Mouse (Mus musculus) ES-Bruce4 (cell line): ENCODE measurements around the gene Arl14. TPM values are rescaled to one million over a fixed set of nuclear protein-coding genes. Genes with fewer than 3 reads are reported as not detected.
"Not testable (repeated sequence)": the region's sequence is repeated elsewhere in the genome, so short reads cannot be mapped to it uniquely, and the experiment has no call there.

Experiments
- H3K27ac ChIP-seq: 2 replicates; pipeline ENCODE4 v1.5.1; 2012; ENCODE audit warnings: low read length, inconsistent platforms; ENCODE audit not compliant: insufficient read depth
- H3K27me3 ChIP-seq: 2 replicates; pipeline ENCODE4 v1.6.1; 2012; ENCODE audit warnings: mild to moderate bottlenecking, low read length, inconsistent platforms; ENCODE audit not compliant: control insufficient read depth, poor library complexity, insufficient read depth, severe bottlenecking
- H3K36me3 ChIP-seq: 2 replicates; pipeline ENCODE4 v1.6.1; 2012; ENCODE audit warnings: inconsistent platforms, mild to moderate bottlenecking, low read length, moderate library complexity; ENCODE audit not compliant: control insufficient read depth, poor library complexity, insufficient read depth, severe bottlenecking
- H3K4me1 ChIP-seq: one replicate; pipeline ENCODE4 v1.8.1; 2011; ENCODE audit warnings: low read length; ENCODE audit not compliant: control insufficient read depth, insufficient read depth
- H3K4me3 ChIP-seq: 2 replicates; pipeline ENCODE4 v1.5.1; 2011; ENCODE audit warnings: low read depth, mild to moderate bottlenecking, low read length
- H3K9ac ChIP-seq: 2 replicates; pipeline ENCODE4 v1.6.1; 2012; ENCODE audit warnings: low read depth, mild to moderate bottlenecking, inconsistent platforms; ENCODE audit not compliant: poor library complexity, severe bottlenecking
- H3K9me3 ChIP-seq: replicated peaks from 2 replicates; pipeline ENCODE4 v1.6.1; 2012; ENCODE audit warnings: mild to moderate bottlenecking, low read length, inconsistent platforms; ENCODE audit not compliant: control insufficient read depth, poor library complexity, insufficient read depth, severe bottlenecking
- CTCF ChIP-seq: IDR thresholded peaks from one replicate; pipeline ENCODE4 v1.8.1; 2011; ENCODE audit warnings: low read depth, low read length
- EP300 ChIP-seq: IDR thresholded peaks from 2 replicates; pipeline ENCODE4 v1.6.1; 2011; ENCODE audit warnings: low read depth, low read length; ENCODE audit not compliant: insufficient read depth
- POLR2A ChIP-seq: IDR thresholded peaks from one replicate; pipeline ENCODE4 v1.8.1; 2011; ENCODE audit warnings: low read length; ENCODE audit not compliant: insufficient read depth
- polyA plus RNA-seq: library from polyadenylated mRNA; stranded (reverse); fragments of >200 nt; gene quantifications from 2 replicates; pipeline ENCODE4 v1.2.4, GENCODE M21; 2011; ENCODE audit warnings: low read depth; ENCODE audit not compliant: missing spikeins, insufficient read depth, insufficient read length

The Arl14 gene
- polyA plus RNA-seq, 1 experiment, result not detected

- Histone ChIP-seq H3K4me3 (no peak overlapping the region), H3K9ac (no peak overlapping the region), H3K27me3 (no peaks in the 10 kb centered on the region), H3K36me3 (no peaks in the 10 kb centered on the region), H3K27ac (no peak overlapping the region), H3K4me1 (no peaks in the 10 kb centered on the region), H3K9me3 (no peaks in the 10 kb centered on the region)
- TF ChIP-seq POLR2A, result no peak
- no peak for TF ChIP-seq EP300
- TF ChIP-seq CTCF, result no peak
Observed at GRCm38 (mm10) chr3:69222987-69223386, 768 bp downstream of the Arl14 start.

GRCm38 (mm10) chr3:69223666-69224065 is 1.4 kb downstream of the Arl14 start:
- Histone ChIP-seq H3K4me3 (no peak overlapping the region), H3K9ac (no peak overlapping the region), H3K27me3 (no peaks in the 10 kb centered on the region), H3K9me3 (no peaks in the 10 kb centered on the region), H3K27ac (no peak overlapping the region), H3K4me1 (no peaks in the 10 kb centered on the region), H3K36me3 (no peaks in the 10 kb centered on the region)
- TF ChIP-seq CTCF (no peak), EP300 (no peak), POLR2A (no peak)

- no peaks in the 10 kb centered on the region for H3K36me3 ChIP-seq
- H3K27me3 ChIP-seq, result no peaks in the 10 kb centered on the region
- no peak overlapping the region for H3K27ac ChIP-seq
- no peak overlapping the region for H3K9ac ChIP-seq
- no peak for TF ChIP-seq EP300
- TF ChIP-seq CTCF, result no peak
- TF ChIP-seq POLR2A, result no peak
- H3K9me3 ChIP-seq, result no peaks in the 10 kb centered on the region
- H3K4me3 ChIP-seq, result no peak overlapping the region
- no peaks in the 10 kb centered on the region for H3K4me1 ChIP-seq
Observed at GRCm38 (mm10) chr3:69225019-69225418, 2.8 kb downstream of the Arl14 start.

- TF ChIP-seq POLR2A (no peak), CTCF (no peak)
- no peaks in the 10 kb centered on the region for H3K4me1 ChIP-seq
- no peak overlapping the region for H3K4me3 ChIP-seq
- no peaks in the 10 kb centered on the region for H3K36me3 ChIP-seq
- no peak overlapping the region for H3K27ac ChIP-seq
- H3K9me3 ChIP-seq, result no peaks in the 10 kb centered on the region
- H3K9ac ChIP-seq, result no peak overlapping the region
- H3K27me3 ChIP-seq, result no peaks in the 10 kb centered on the region
Observed at GRCm38 (mm10) chr3:69226496-69226895, 4.3 kb downstream of the Arl14 start.

GRCm38 (mm10) chr3:69228002-69228401 is 5.8 kb downstream of the Arl14 start:
- no peak for TF ChIP-seq EP300
- no peak for TF ChIP-seq CTCF
- TF ChIP-seq POLR2A, result no peak
- Histone ChIP-seq H3K9me3 (no peaks in the 10 kb centered on the region), H3K4me1 (no peaks in the 10 kb centered on the region), H3K36me3 (no peaks in the 10 kb centered on the region), H3K9ac (no peak overlapping the region), H3K27ac (no peak overlapping the region), H3K4me3 (no peak overlapping the region), H3K27me3 (no peaks in the 10 kb centered on the region)

GRCm38 (mm10) chr3:69231522-69232138 is 9.4 kb downstream of the Arl14 start:
- TF ChIP-seq CTCF, result no peak
- TF ChIP-seq POLR2A, result no peak
- no peak for TF ChIP-seq EP300
- no peak overlapping the region for H3K9ac ChIP-seq
- H3K4me3 ChIP-seq, result no peak overlapping the region
- no peaks in the 10 kb centered on the region for H3K9me3 ChIP-seq
- no peaks in the 10 kb centered on the region for H3K27me3 ChIP-seq
- peaks cover 2% of the 10 kb centered on the region for H3K4me1 ChIP-seq
- H3K27ac ChIP-seq, result no peak overlapping the region
- H3K36me3 ChIP-seq, result no peaks in the 10 kb centered on the region

- H3K9me3 ChIP-seq, H3K27me3 ChIP-seq, H3K27ac ChIP-seq, H3K36me3 ChIP-seq, H3K9ac ChIP-seq, H3K4me3 ChIP-seq, H3K4me1 ChIP-seq: not testable (repeated sequence)
Observed at GRCm38 (mm10) chr3:69233552-69234189, 11.5 kb downstream of the Arl14 start.
